Mouse (Mus musculus) heart, postnatal 25 days (tissue): Measurements from ENCODE around the gene Icos. TPM values are rescaled to one million over a fixed set of nuclear protein-coding genes. Genes with fewer than 3 reads are reported as not detected.

ENCODE experiments used
- DNase-seq: peaks from one replicate; pipeline ENCODE4 v3.0.0; 2022; ENCODE audit warnings: low spot score
- intact Hi-C: fragments of 180-260 bp; cut with DNase I; formaldehyde crosslinking; loops from one replicate; pipeline ENCODE4 v1.15.1; 2025
- total RNA-seq, 2 experiments: library from RNA; stranded (reverse); gene quantifications; 2 replicates each; pipeline ENCODE4 v1.2.3; 2021

The Icos gene
- total RNA-seq, 2 experiments from 2014 or later, result 0.18 to 0.25 TPM

DNA sequence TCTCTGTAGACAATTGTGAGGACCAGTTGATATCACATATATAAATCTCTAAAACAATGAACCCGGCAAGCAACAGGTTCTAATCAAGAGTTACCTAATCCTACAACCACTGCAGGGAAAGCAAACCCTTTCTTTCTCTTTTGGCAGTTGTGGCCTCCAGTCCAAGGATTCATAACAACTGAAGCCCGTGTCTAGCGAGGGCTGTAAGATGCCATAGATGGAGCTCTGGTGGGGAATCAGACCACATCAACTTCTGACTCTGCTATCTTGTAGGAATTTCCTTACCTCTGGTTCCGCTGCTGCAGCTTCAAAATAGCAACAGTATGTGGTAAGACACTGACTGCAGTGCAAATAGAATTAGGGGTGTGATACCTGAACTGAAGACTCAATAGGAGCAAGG lies 18.5 kb upstream of the Icos start:
- intact Hi-C loops, result loop anchor here (5.0 kb wide), 2 partner anchors 242 to 392 kb away; partner anchors contain the start of genes Cd28 and Raph1
- DNase-seq, result no peak

DNA sequence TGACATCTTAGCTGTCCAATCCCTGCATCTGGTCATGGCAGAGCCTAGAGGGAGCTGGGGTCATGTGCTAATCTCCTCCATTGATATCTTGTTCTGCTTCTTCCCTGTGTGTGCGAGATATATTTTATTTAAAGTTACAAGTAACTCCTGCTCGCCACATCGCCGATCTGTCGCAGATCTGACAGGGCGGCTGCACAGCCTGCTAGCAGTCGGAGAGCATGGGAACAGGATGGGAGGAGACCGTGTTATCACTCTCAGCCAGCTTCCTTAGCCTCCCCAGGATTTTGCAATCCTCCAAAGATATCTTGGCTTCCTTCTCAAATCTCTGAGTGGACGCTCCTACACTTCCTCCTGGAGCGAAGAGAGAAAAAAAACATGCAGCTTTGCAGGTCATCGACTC lies 17.3 kb upstream of the Icos start:
- intact Hi-C loops, result loop anchor here (2.0 to 5.0 kb wide), 3 partner anchors 98 to 803 kb away; partner anchors contain the start of gene Abi2

DNA sequence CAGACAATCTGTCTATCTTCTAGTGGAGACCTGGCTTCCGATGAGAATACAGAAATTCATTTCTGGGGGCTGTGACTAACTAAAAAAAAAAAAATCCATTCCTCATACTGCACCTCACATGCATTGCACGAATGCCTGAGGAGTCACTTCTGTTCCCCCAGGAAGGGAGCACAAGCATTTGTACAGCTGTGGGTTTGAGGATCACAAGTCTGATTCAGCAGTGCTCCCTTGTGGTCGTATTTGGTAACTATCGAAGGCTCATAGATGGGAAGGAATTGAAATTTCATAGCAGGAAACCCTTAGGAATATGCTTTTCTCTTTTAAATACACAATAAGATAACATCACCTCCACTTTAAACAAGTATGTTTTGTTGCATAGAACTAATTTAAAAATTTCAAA lies 16.6 kb upstream of the Icos start:
- DNase-seq, result no peak
- intact Hi-C loops, result loop anchor here (2.0 to 5.0 kb wide), 3 partner anchors 98 to 804 kb away; partner anchors contain the start of gene Abi2

More for the DNA sequence above, 17.3 kb upstream of the Icos start:
- peak; percentile 58 for DNase-seq

DNA sequence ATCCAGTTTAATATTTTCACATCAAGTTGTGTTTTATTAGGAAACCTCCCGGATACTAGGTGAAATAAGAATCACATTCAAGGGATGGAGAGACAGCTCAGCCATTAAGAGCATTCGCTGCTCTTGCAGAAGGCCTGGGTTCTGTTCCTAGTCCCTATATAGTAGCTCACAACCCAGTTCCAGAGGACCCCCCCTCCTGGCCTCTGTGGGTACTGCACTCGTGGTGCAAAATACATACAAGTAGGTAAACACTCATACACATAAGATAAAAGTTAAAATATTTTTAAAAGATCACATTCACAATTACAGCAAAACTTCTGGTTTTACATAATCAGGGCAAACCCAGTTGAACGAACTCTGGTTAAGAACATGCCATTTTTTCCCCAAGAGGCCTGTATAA lies 15.6 kb upstream of the Icos start:
- DNase-seq, result no peak
- intact Hi-C loops, result loop anchor here (5.0 kb wide), 2 partner anchors 555 to 805 kb away; partner anchors contain the start of gene Abi2

DNA sequence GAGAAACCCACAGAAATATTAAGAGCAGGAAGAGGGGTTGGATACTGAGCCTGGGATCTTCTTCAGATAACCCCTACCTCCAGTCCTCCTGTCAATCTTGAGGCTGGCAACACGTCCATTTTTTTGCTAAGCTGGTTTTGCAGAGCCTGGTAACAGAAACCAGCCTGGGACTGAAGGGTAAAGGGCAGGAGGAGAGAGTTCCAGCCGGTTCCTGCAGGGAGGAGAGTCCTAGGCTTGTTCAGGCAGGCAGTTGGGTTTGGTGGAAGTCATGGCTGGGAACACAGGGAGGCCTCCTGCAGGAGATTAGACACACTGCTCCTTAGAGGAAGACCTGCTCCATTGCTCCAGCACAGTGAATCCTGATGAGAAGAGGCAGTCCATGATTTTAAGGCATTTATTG lies 10.2 kb upstream of the Icos start:
- DNase-seq, result no peak
- intact Hi-C loops, result no loop called here

DNA sequence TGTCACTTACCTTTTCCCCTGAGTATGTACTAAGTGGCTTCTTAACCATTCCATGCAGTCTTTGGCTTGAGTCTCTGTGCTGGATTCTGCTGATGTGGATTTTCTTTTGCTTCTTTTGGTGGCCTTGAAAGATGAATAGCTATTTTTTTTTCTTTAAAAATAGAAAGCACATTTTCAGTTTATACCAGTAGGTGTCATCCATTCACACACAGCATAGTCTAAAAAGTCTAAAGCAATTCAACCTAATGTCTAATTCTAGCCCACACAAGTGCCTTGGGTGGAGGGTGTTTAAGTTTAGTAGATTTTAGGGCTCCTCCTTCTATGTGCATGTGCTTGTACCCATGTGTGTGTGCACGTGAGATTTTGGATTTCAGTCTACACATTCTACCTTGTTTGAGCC lies 6.9 kb upstream of the Icos start:
- intact Hi-C loops, result no loop called here

DNA sequence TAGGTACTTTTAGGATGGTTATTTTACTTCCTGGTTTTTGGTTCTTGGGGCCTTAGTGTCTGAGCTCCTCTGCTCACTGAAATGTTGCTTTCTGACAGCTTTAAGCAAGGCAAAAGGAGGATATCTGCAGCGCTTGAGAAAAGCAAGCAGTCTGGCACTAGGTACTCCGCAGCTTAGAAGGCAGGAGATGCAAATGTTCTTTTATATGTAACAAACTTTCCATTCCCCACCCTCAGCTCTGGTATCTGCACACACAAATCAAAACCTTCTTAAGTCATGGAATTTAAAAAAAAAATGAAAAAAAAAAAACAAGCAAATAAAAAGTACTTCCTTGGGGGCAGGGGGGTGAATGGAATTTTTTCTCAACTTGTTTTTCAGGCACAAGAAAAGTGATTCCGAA lies 3.5 kb upstream of the Icos start:
- no peak for DNase-seq
- intact Hi-C loops, result no loop called here

More for the DNA sequence above, 6.9 kb upstream of the Icos start:
- DNase-seq, result no peak

DNA sequence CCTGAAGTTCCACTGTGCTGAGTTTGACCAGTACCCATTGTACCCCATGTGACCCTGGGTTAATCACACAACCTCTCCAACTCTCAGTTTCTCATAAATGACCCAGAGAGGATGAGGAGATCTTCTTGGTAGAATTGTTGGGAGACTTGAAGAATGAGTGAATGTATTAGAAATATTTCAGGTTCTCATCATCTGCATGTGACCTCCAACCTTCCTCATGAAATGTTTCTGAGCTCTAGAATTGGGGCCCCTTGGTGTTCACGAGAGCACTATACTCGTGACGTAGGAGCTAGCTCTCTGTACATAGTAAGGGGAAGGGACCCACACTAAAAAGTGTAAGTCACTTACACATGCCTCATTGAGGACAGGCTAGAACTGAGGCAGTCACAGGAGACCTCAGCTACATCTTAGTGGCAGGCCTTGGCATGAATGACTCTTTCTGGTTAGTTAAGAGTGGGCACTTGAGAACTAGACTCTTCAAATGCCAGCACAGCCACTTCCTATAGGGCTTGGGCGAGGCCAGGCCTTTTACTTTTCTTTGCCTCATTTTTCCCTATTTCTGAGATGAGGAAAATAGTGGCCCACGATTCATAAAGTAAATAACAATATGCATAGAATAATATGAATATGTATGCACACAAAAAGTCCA lies 2.0 kb upstream of the Icos start:
- DNase-seq, result no peak
- intact Hi-C loops, result no loop called here

DNA sequence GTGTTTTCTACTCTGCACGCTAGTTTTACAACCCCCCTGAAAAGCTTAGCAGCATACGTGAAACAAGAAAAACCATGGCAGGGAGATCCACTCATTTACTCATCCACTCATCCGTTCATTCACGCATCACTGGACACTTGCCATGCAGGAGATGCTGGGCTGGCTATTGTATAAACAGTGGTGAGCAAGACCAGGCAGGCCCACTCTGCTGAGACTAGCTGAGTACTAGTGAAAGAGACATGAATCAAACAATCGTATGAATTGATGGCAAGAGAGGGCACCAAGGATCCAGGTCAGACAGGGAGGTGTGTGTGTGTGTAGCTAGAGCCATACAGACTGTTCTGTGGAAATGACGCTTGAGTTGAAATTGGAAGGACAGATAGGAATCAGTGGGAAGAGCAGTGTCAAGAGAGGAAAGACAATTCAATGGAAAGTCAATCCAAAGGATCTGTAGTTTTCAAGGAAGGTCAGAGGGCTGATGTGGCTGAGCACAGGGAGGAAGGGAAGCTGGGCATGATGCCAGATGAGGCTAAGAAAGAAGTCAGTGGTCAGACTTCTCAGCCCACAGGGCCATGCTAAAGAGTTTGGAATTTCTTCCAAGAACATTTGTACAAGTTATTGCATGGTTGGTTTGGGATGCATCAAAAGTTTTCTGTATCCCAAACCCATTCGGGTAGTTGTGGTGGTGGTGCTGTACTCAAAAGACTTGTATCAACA lies 1.6 kb downstream of the Icos start:
- no peak for DNase-seq
- intact Hi-C loops, result no loop called here

DNA sequence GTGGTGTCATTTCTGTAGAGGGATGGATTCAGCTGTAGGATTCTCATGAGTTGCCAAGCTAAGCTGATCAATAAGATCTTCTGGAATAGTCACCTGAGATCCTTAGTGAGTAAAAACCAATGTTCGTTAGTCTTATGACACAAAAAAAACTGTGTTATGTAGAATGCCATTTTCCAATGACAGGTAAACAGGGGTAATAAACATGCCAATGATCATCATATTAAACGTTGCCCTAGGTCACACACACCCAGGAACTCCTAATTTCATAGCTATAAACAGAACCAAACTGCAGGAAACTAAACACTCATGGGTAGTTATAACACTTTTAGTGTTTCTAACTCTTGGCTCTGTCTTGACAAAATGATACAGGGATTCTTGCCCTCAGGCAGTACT lies 2.1 kb downstream of the Icos start:
- DNase-seq, result no peak
- intact Hi-C loops, result no loop called here

DNA sequence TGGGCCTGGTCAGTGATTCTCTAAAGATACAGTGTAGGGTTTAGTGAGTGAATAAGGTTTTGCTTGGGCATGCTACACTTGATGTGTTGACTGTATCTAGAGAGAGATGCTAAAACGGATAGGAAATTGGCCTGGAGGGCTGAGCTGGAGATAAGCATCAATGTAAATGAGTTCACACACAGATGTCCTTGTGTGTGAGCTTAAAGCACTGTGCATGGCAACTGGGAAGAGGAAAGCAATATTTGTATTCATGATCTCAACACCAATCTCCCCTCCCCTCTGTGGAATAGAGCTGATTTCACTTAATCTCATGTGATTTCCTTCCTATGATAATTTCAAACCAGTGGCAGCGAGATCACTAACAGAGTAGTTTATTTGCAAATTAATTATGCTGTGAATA lies 7.3 kb downstream of the Icos start:
- no peak for DNase-seq
- intact Hi-C loops, result no loop called here

DNA sequence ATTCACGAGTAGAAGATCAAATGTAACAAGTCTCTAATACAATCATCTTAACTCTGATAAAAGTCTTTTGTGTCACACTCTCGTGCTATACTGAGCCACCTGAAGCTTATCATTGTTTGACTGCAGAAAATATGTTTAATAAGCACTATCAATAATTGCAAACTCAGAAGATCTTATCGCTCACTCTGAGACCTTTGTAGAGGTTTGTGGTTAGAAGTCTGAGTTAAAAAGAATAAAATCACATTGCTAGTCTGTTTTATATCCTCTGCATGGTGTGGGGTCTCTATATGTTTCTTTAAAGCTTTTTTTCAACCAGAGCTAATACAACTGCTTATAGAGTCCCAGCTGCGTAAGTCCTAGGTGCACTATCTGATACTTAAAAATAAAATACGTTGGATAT lies 8.4 kb downstream of the Icos start:
- intact Hi-C loops, result no loop called here
- DNase-seq, result no peak

DNA sequence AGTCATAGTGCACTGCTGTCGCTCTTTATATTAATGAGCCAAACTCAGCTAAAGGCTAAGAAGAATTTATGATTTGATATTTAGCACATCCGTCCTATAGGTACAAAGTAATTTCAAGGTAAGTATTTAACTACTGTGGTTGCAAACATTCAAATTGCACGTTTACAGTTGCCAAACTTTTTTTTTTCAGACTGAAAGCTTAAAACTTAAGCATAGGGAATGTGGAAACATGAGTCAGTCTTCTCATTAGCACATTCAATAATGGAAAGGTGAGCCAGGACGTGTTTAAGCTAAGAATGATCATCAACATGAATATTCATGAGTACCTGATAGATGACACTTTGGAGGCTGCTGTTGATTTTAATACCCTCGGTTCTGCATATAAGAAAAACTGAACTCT lies 11.4 kb downstream of the Icos start:
- intact Hi-C loops, result no loop called here
- DNase-seq, result no peak

DNA sequence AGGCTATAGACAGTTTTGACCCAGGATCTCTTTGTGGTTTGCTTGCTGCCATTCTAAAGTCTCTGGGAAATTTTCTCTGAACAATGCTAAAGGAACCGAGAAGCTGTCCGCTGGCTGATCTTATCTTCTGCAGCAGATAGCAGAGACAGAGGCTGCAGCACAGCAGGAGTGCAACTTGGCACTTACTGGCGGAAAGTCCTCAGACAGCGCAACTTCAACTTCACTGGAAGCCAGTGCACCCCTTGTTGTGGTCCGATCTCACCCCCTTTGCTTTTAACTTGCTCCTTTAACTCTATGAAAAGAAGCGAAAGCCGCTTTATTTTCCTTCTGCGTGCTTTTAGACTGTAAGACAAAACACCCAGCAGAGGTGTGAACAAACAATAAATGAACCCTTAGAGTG lies 12.6 kb downstream of the Icos start:
- DNase-seq, result no peak
- intact Hi-C loops, result no loop called here

DNA sequence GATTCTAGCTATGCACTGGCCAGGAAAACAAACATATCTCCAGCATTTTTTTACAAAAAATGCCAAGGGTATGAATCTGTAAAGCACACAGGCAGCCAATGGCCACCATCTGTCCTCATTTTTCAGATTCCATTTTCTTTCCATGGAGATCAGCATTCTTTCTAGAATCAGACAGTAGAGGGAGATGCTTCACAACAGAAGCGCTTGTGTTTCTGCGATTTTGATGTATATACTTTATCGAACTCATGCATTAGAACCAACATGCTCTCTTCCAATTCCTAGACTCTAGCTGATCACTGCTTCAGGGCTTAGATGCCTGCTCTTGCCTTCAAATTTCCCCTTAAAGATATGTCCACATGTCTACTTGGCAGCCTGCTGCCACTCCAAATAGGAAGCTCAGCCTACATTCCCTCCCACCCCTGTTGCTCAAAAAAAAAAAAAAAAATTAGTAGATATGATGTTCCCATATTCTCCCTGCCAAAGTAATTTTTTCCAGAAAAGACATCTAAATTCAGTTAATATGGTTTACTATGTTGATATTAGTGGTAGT lies 20.4 kb downstream of the Icos start:
- intact Hi-C loops, result no loop called here
- DNase-seq, result no peak

DNA sequence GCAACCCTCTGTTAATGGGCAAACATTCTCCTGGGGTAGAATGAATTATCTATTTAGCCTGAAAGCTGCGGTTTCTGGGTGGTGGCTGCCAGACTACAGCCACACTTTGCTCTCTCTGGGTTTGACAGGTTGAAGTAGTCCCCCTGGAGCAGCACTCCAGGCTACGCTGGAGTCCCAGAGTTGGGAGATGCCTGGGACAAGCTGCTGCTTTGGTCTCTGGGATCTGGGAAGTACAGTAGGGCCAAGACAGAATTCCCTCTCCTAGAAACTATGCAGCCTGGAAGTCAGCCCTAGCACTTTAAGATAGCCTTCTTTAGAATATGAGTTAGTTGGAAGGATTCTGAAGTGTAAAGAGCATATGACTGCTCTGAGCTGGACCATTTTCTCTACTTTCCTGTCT lies 21.0 kb downstream of the Icos start:
- no peak for DNase-seq
- intact Hi-C loops, result no loop called here

DNA sequence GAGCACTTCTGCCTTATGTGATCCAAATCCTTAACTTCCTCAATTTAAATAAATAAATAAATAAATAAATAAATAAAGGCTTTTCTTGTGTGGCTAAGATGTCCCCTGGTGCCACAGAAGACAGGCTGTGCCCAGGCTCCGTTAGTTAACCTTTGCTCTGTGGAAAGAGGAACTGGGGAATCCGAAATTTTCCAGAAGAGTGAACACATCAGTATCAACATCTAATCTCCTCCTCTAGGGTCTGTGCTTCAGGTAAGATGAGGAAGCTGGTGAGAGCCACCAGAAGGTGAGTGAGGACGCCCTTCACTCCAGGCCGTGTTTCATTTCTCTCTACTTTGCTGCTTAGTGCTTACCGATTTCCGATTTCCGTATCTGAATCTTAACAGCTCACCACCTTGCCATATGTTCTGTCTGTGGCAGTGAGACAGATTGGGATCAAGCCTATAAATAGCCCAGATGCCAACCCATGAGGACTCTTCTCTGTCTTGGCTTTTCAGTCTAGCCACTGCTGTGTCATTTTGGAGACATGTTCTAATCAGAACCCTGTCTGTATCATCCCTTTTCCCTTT lies 24.1 kb downstream of the Icos start:
- DNase-seq, result no peak
- intact Hi-C loops, result no loop called here

DNA sequence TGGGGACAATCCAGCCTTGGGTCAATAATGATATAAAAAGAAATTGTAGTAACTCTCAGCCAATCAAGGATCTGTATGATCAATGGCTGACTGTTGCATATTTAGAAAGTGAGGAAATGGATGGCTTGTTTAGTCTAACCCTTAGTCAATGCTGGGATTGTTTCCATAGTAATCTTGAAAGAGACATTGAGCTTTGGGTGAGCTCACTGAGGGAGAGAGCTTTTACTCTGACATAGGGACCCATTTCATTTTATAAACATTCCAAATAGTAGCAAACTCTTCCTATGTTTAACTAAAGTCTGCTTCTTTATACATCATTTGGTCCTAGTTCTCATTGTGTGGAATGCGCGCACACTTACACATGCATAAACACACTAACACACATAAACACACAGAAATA lies 28.5 kb downstream of the Icos start:
- DNase-seq, result no peak
- intact Hi-C loops, result no loop called here

DNA sequence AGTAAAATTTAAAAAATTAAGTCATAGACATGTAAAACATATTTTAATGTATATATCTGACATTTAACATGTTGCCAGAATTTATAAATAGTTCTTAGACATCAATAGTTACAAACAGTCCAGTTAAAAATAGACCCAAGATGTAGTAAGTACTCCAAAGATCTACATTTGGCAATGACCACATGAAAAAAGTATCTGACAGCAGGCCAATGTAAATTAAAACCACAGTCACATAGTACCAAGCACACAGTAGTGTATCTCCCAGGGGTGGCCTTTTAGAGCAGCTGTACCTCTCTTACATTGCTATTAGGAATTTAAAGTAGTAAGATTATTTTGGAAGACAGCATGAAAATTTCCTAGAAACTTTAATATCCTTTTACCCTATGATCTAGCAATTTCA lies 29.8 kb downstream of the Icos start:
- intact Hi-C loops, result no loop called here
- DNase-seq, result no peak

DNA sequence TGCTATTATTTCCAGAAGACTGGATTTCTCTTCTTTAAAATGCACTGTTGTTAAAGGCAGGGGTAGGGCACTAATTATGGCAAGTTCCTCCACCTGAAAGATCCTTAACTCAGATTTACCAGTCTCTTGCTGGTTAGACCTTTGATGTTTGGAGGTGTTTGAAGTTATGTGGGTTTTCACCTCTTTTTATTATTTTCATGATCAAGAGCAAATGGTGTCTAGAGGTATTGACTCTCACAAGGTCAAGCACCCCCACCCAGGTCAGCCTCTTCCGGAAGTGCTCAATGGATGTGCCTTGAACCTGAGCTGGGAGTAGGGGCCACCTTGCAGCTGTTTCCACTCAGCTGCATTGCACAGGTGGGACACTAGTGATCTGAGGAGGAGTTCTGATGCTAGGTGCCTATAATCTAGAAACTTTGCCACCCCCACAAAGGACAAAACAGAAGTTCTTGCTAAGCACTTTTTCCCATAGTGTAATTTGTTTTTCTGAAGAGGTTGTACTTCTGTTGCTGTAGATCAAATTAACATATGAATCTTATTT lies 38.9 kb downstream of the Icos start:
- DNase-seq, result no peak
- intact Hi-C loops, result no loop called here

DNA sequence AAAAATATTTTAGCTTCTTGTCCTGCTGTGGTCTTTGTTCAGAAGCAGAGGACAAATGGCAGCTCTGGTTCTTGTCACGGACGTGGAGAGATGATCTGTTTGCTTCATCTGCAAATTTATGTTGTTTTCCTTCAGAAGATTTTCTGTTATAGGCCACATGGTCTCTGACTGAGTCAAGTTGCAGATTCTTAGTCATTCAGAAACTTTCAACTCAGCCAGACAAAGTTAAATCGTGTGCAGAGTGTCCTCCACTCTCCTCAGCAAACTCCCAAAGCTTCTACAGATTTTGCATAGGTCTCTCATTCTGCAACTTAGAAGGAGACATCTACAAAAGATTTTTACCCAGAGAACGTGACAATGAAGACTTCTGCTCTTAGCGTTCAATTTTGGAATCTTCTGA lies 49.0 kb downstream of the Icos start:
- intact Hi-C loops, result no loop called here
- DNase-seq, result no peak
